Mouse (Mus musculus) neural tube, embryonic 12.5 days (tissue): ENCODE data around the gene Irf1. TPM values are rescaled to one million over a fixed set of nuclear protein-coding genes. Genes with fewer than 3 reads are reported as not detected.

ENCODE experiments used
- ATAC-seq: fragments of 200-750 bp; cut with Nextera tagmentation; 2 replicates; pipeline ENCODE4 v1.8.0; 2017; ENCODE audit warnings: low read depth, mild to moderate bottlenecking, moderate TSS enrichment, moderate library complexity; ENCODE audit not compliant: low FRiP score
- H3K27ac ChIP-seq: fragments of 300-500 bp; sonication (generic); 2 replicates; pipeline ENCODE4 v1.5.1; 2016
- H3K27me3 ChIP-seq: fragments of 300-500 bp; sonication (generic); replicated peaks from 2 replicates; pipeline ENCODE4 v1.6.1; 2016; ENCODE audit warnings: mild to moderate bottlenecking
- H3K36me3 ChIP-seq: fragments of 300-500 bp; sonication (generic); 2 replicates; pipeline ENCODE4 v1.6.1; 2016; ENCODE audit warnings: mild to moderate bottlenecking
- H3K4me1 ChIP-seq: fragments of 300-500 bp; sonication (generic); 2 replicates; pipeline ENCODE4 v1.6.1; 2016
- H3K4me2 ChIP-seq: fragments of 300-500 bp; sonication (generic); replicated peaks from 2 replicates; pipeline ENCODE4 v1.6.1; 2016; ENCODE audit warnings: mild to moderate bottlenecking
- H3K4me3 ChIP-seq: fragments of 300-500 bp; sonication (generic); 2 replicates; pipeline ENCODE4 v1.5.1; 2016
- H3K9ac ChIP-seq: fragments of 300-500 bp; sonication (generic); 2 replicates; pipeline ENCODE4 v1.6.1; 2016; ENCODE audit warnings: mild to moderate bottlenecking
- H3K9me3 ChIP-seq: fragments of 300-500 bp; sonication (generic); 2 replicates; pipeline ENCODE4 v1.6.1; 2016; ENCODE audit warnings: mild to moderate bottlenecking
- WGBS: fragments of 180-500 bp; shearing (Covaris S2); methylation state at CpG from one replicate; pipeline ENCODE4 v1.1.7; 2016; 5-methylcytosine and 5-hydroxymethylcytosine counted together
- polyA plus RNA-seq: library from polyadenylated mRNA; unstranded; fragments of >200 nt; fragmentation: Nextera tagmentation; extraction: Ambion mirVana; gene quantifications from 2 replicates; pipeline ENCODE4 v1.2.1, GENCODE M21; 2016

The Irf1 gene
- polyA plus RNA-seq, 1 experiment from 2014 or later, result 3.3 TPM

GRCm38 (mm10) chr11:53774659-53775255 lies 4.9 kb downstream of the Irf1 start:
- Histone ChIP-seq H3K9me3 (no peaks in the 10 kb centered on the region), H3K4me3 (no peak overlapping the region), H3K9ac (no peak overlapping the region), H3K27ac (no peak overlapping the region), H3K4me2 (no peak overlapping the region), H3K27me3 (peaks cover 8% of the 10 kb centered on the region), H3K36me3 (no peaks in the 10 kb centered on the region), H3K4me1 (peaks cover 3% of the 10 kb centered on the region; the same call in 1 of the 2 replicates)
- 89% methylated on average over 13 of the region's 13 CpGs for WGBS
- ATAC-seq, result no peak

DNA sequence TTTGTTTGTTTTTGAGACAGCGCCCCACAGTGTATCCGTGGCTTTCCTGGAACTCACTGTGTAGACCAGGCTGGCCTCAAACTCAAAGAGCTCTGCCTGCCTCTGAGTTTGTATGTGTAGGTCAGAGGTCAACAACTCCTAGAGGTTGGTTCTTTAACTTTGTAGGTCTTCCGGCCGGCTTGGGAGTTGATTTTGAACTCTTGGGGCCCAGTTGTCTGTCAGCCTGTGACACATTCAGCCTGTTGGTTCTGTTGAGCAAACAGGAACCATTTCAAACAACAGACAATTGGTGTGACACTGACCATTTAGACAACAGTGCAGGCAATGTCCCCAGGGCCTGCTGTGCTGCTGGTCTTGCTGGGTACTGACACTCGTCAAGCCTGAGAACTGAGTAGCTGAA lies 7.9 kb downstream of the Irf1 start:
- Histone ChIP-seq H3K27me3 (no peaks in the 10 kb centered on the region), H3K4me1 (no peaks in the 10 kb centered on the region), H3K9ac (no peak overlapping the region), H3K4me3 (no peak overlapping the region), H3K36me3 (no peaks in the 10 kb centered on the region), H3K9me3 (no peaks in the 10 kb centered on the region), H3K4me2 (no peak overlapping the region), H3K27ac (no peak overlapping the region)
- 80% methylated on average over 5 of the region's 5 CpGs for WGBS
- no peak for ATAC-seq

- Histone ChIP-seq H3K9ac (no peak overlapping the region), H3K36me3 (no peaks in the 10 kb centered on the region), H3K27ac (no peak overlapping the region), H3K4me1 (no peaks in the 10 kb centered on the region), H3K4me3 (no peak overlapping the region), H3K27me3 (no peaks in the 10 kb centered on the region), H3K9me3 (no peaks in the 10 kb centered on the region), H3K4me2 (no peak overlapping the region)
- WGBS, result 79% methylated on average over 5 of the region's 5 CpGs
- no peak for ATAC-seq
Observed at GRCm38 (mm10) chr11:53778455-53778854, 8.6 kb downstream of the Irf1 start.

DNA sequence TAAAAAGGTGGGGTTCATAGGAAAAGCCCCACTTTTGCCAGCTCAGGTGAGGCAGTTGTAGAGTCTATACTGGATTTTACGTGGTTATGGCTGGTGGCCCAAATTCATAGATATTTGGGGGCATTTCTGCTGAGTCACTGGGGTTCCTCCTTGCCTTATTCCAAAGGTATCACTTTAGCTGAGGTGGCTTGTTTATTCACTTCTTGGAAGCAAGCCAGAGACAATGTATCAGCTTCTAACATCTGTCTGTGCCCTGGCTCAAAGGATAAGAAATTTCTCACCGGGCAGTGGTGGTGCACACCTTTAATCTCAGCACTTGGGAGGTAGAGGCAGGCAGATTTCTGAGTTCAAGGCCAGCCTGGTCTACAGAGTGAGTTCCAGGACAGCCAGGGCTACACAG lies 10.0 kb downstream of the Irf1 start:
- 91% methylated on average over 2 of the region's 2 CpGs for WGBS
- H3K4me1 ChIP-seq, result no peaks in the 10 kb centered on the region
- H3K27ac ChIP-seq, result no peak overlapping the region
- H3K4me3 ChIP-seq, result no peak overlapping the region
- H3K9me3 ChIP-seq, result no peaks in the 10 kb centered on the region
- no peak overlapping the region for H3K9ac ChIP-seq
- no peak overlapping the region for H3K4me2 ChIP-seq
- no peaks in the 10 kb centered on the region for H3K36me3 ChIP-seq
- no peaks in the 10 kb centered on the region for H3K27me3 ChIP-seq
- no peak for ATAC-seq

GRCm38 (mm10) chr11:53780262-53780661 lies 10.4 kb downstream of the Irf1 start:
- H3K4me3 ChIP-seq, result no peak overlapping the region
- H3K36me3 ChIP-seq, result no peaks in the 10 kb centered on the region
- 71% methylated on average over 3 of the region's 3 CpGs for WGBS
- ATAC-seq, result no peak
- no peaks in the 10 kb centered on the region for H3K4me1 ChIP-seq
- no peaks in the 10 kb centered on the region for H3K27me3 ChIP-seq
- H3K9ac ChIP-seq, result no peak overlapping the region
- no peaks in the 10 kb centered on the region for H3K9me3 ChIP-seq
- H3K4me2 ChIP-seq, result no peak overlapping the region
- H3K27ac ChIP-seq, result no peak overlapping the region

DNA sequence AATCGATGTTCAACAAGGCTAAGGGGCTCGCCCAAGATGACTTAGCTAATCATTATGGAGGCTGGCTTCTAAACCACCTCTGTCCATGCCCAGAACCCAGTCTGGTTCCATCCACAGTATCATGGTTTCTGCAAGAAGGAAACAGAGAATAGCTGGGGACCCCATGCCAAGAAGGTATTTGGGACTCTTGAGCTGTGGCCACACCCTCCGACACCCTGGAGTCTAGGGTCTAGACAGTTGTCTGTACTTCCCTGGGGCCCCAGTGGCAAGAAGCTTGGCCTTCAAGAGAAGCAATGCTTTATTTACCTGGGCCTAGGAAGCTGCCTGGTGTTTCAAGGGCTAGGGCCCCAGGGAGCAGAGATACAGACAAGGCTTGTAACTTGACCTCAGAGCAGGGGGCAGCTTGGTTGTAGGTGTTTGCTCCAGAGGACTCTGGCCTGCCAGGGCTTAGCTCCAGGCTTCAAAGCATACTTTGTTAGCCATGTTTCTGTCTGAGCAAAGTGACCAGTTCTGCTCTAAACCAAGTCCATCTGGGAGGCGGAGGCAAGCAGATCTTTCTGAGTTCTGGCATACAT lies 11.5 kb downstream of the Irf1 start:
- Histone ChIP-seq H3K36me3 (no peaks in the 10 kb centered on the region), H3K4me2 (no peak overlapping the region), H3K9ac (no peak overlapping the region), H3K27ac (no peak overlapping the region), H3K27me3 (no peaks in the 10 kb centered on the region), H3K4me3 (no peak overlapping the region), H3K9me3 (no peaks in the 10 kb centered on the region), H3K4me1 (no peaks in the 10 kb centered on the region)
- no peak for ATAC-seq
- 85% methylated on average over 4 of the region's 4 CpGs for WGBS

DNA sequence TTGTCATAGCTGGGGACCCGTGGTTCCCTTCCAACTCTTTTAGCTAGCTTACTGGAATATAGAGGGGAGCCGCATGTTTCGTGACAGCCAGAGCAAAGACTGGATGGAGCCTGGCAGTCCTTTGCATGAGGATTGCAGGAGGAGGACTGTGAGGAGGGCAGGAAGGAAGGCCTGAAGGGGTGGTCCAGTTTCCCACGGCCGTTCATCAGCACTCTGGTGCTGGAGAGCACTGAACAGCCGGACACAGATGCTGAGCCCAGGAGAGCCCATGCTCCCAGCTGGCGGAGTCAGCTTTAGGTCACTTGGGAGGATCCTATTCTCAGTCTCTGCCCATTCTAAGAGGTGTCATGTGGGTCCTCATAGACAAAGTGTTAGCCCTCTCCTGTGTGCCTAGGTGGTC lies 12.2 kb downstream of the Irf1 start:
- Histone ChIP-seq H3K4me1 (no peaks in the 10 kb centered on the region), H3K9ac (no peak overlapping the region), H3K27ac (no peak overlapping the region), H3K4me2 (no peak overlapping the region), H3K9me3 (no peaks in the 10 kb centered on the region), H3K27me3 (no peaks in the 10 kb centered on the region), H3K36me3 (no peaks in the 10 kb centered on the region), H3K4me3 (no peak overlapping the region)
- ATAC-seq, result no peak
- 85% methylated on average over 7 of the region's 7 CpGs for WGBS

- no peak overlapping the region for H3K4me3 ChIP-seq
- H3K4me1 ChIP-seq, result no peaks in the 10 kb centered on the region
- no peak overlapping the region for H3K4me2 ChIP-seq
- no peak overlapping the region for H3K9ac ChIP-seq
- WGBS, result 89% methylated on average over 9 of the region's 9 CpGs
- H3K27ac ChIP-seq, result no peak overlapping the region
- no peak for ATAC-seq
- H3K27me3 ChIP-seq, result no peaks in the 10 kb centered on the region
- no peaks in the 10 kb centered on the region for H3K9me3 ChIP-seq
- H3K36me3 ChIP-seq, result no peaks in the 10 kb centered on the region
Observed at GRCm38 (mm10) chr11:53783288-53783687, 13.5 kb downstream of the Irf1 start.

DNA sequence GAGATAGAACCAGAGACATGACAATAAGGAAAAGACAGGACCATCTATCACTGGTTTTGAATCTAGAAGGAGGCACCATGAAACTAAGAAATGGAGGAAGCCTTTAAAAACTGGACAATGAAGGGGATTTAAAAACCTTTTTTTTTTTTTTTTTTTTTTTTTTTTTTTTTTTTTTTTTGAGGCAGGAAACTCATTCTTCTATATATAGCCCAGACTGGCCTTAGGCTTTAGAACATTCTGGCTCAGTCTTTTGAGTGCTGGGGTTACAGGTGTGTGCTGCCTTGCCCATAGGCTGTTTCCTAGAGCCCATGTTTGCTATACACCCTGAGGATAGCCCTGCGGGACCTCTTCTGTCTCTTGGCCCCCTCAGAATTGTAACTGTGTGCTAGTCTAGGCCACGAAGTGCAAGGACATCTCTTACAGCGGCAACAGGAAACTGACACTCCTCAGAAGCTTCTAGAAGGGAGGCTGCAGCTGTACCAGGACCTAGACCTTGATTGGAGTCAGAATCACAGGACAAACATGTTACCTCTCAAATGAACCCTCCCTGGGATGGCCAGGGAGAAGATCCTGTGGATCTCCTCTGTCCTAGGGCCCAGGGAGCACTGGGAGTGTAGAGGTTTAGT lies 15.6 kb downstream of the Irf1 start:
- H3K9ac ChIP-seq, result no peak overlapping the region
- H3K27me3 ChIP-seq, result no peaks in the 10 kb centered on the region
- no peak overlapping the region for H3K4me3 ChIP-seq
- H3K9me3 ChIP-seq, result no peaks in the 10 kb centered on the region
- H3K4me2 ChIP-seq, result no peak overlapping the region
- ATAC-seq, result no peak
- H3K36me3 ChIP-seq, result no peaks in the 10 kb centered on the region
- H3K27ac ChIP-seq, result no peak overlapping the region
- H3K4me1 ChIP-seq, result no peaks in the 10 kb centered on the region
- 87% methylated on average over 3 of the region's 3 CpGs for WGBS

DNA sequence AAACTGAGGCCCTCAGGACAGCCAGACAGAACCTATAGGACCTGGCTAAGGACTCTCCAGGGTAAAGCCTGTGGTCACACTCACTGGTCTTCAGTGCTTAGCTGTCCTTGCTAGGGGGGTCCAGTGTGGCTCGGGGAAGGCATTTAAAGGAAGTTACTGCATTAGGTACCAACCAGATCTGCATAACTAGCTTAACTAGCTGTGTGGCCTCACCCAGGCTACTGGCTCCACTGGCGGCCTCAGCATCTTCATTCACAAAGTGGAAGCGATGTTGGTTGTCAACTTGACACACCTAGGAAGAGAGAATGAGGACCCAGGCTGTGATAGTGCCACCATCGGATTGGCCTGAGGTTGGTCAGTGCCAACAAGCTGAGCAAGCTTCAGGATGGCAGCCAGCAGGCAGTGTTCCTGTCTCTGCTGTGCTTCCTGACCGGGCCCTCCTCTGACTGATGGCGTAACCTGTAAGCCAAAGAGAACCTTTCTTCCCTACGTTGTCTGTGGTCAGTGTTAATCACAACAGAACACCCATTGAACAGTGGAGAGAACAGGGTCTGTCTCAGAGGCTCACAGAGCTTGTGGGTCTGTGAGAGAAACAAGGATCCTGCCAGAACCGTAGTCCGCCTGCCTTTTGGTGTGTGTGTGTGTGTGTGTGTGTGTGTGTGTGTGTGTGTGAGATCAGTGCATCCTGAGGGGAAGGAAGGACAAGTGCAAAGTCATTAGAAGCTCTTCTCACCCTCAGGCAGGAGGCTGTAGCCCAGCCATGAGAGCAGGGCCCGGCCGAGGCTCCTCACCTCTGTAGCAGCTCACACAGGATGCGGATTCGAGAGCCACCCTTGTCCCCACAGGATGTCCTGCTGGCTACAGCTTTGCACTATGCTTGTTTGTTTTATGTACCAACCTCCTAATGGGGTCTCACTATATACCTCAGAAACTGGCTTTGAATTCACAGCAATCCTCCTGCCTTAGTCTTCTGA lies 16.5 kb downstream of the Irf1 start:
- WGBS, result 88% methylated on average over 13 of the region's 13 CpGs
- Histone ChIP-seq H3K9ac (no peak overlapping the region), H3K4me3 (no peak overlapping the region), H3K36me3 (no peaks in the 10 kb centered on the region), H3K4me1 (no peaks in the 10 kb centered on the region), H3K4me2 (no peak overlapping the region), H3K27ac (no peak overlapping the region), H3K27me3 (no peaks in the 10 kb centered on the region), H3K9me3 (no peaks in the 10 kb centered on the region)
- no peak for ATAC-seq

GRCm38 (mm10) chr11:53788196-53788595 lies 18.4 kb downstream of the Irf1 start:
- H3K4me2 ChIP-seq, result no peak overlapping the region
- WGBS, result 55% methylated on average over 8 of the region's 8 CpGs
- no peaks in the 10 kb centered on the region for H3K4me1 ChIP-seq
- H3K27me3 ChIP-seq, result no peaks in the 10 kb centered on the region
- no peak overlapping the region for H3K4me3 ChIP-seq
- no peak for ATAC-seq
- no peak overlapping the region for H3K27ac ChIP-seq
- no peak overlapping the region for H3K9ac ChIP-seq
- H3K36me3 ChIP-seq, result no peaks in the 10 kb centered on the region
- H3K9me3 ChIP-seq, result no peaks in the 10 kb centered on the region

DNA sequence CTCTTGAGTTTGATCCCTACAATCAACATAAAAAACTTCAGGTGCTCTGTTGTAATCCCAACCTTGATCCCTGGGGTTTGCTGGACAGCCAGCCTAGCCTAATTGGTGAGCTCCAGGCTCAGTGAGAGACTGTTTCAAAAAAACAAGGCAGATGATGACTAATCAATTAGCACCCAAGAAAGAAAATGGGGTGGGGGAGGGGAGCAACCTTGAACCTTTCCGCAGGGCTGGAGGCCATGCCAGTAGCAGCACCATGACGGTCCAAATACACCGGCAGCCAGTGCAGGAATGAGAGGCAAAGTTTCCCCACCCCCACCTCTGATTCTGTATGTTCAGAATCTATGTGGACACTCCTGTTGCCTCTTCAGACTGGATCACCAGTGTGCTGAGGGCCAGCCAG lies 19.5 kb downstream of the Irf1 start:
- Histone ChIP-seq H3K27ac (no peak overlapping the region), H3K4me1 (no peaks in the 10 kb centered on the region), H3K9ac (no peak overlapping the region), H3K9me3 (no peaks in the 10 kb centered on the region), H3K27me3 (no peaks in the 10 kb centered on the region), H3K36me3 (no peaks in the 10 kb centered on the region), H3K4me3 (no peak overlapping the region), H3K4me2 (no peak overlapping the region)
- WGBS, result 82% methylated on average over 3 of the region's 3 CpGs
- ATAC-seq, result no peak
